Mouse (Mus musculus) limb, embryonic 12.5 days (tissue): Measurements from ENCODE around the gene Rgs9bp. TPM values are rescaled to one million over a fixed set of nuclear protein-coding genes. Genes with fewer than 3 reads are reported as not detected.
"Not testable (repeated sequence)": the region's sequence is repeated elsewhere in the genome, so short reads cannot be mapped to it uniquely, and the experiment has no call there.

Experiments
- ATAC-seq: fragments of 200-750 bp; cut with Nextera tagmentation; 2 replicates; pipeline ENCODE4 v1.8.0; 2017; ENCODE audit warnings: low read depth, moderate TSS enrichment; ENCODE audit not compliant: insufficient number of reproducible peaks, insufficient read depth, low FRiP score, low TSS enrichment
- H3K27ac ChIP-seq: fragments of 300-500 bp; sonication (generic); 2 replicates; pipeline ENCODE4 v1.5.1; 2016; ENCODE audit warnings: mild to moderate bottlenecking, moderate library complexity
- H3K27me3 ChIP-seq: fragments of 300-500 bp; sonication (generic); 2 replicates; pipeline ENCODE4 v1.6.1; 2016; ENCODE audit warnings: mild to moderate bottlenecking, moderate library complexity
- H3K36me3 ChIP-seq: fragments of 300-500 bp; sonication (generic); 2 replicates; pipeline ENCODE4 v1.6.1; 2016; ENCODE audit warnings: mild to moderate bottlenecking, moderate library complexity
- H3K4me1 ChIP-seq: fragments of 300-500 bp; sonication (generic); replicated peaks from 2 replicates; pipeline ENCODE4 v1.6.1; 2016
- H3K4me2 ChIP-seq: fragments of 300-500 bp; sonication (generic); 2 replicates; pipeline ENCODE4 v1.6.1; 2016; ENCODE audit warnings: mild to moderate bottlenecking, moderate library complexity
- H3K4me3 ChIP-seq: fragments of 300-500 bp; sonication (generic); replicated peaks from 2 replicates; pipeline ENCODE4 v1.5.1; 2016; ENCODE audit warnings: mild to moderate bottlenecking
- H3K9ac ChIP-seq: fragments of 300-500 bp; sonication (generic); replicated peaks from 2 replicates; pipeline ENCODE4 v1.6.1; 2016; ENCODE audit warnings: mild to moderate bottlenecking, moderate library complexity
- H3K9me3 ChIP-seq: fragments of 300-500 bp; sonication (generic); 2 replicates; pipeline ENCODE4 v1.6.1; 2016; ENCODE audit warnings: mild to moderate bottlenecking, moderate library complexity
- WGBS: fragments of 180-500 bp; shearing (Covaris S2); methylation state at CpG from one replicate; pipeline ENCODE4 v1.1.7; 2016; 5-methylcytosine and 5-hydroxymethylcytosine counted together
- polyA plus RNA-seq: library from polyadenylated mRNA; unstranded; fragments of >200 nt; fragmentation: Nextera tagmentation; extraction: Ambion mirVana; gene quantifications from 2 replicates; pipeline ENCODE4 v1.2.1, GENCODE M21; 2016

Rgs9bp gene
- polyA plus RNA-seq, 1 experiment from 2014 or later, result 0.28 TPM

DNA sequence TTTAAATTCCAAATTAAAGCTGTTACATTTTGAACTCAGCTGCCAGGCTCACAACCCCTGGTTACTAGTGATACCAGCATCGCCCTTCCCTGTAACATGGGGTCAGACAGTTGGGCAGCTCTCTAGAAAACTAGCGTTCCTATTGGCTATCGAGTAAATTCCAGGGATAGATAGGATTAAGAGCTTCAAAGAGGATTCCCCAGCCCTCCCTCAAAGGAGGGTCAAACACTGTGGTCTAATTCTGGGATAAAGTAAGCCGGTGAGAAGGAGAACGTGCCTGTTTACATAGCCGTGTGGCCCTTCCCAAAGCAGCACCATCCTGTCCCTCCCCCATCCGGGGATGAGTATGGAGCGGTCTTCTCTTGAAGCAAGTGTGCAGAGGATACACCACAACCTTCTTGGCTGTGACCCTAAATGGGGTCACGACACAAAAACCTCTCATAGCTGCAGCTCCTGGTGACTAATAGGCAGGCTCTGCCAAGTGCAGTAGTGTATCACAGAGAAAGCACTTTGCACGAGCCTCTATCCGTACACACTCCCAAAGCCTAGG, 1.8 kb downstream of the Rgs9bp start:
- H3K9ac ChIP-seq, result no peak overlapping the region
- H3K27ac ChIP-seq, result no peak overlapping the region
- H3K4me2 ChIP-seq, result no peak overlapping the region
- ATAC-seq, result no peak
- H3K9me3 ChIP-seq, result peaks cover 3% of the 10 kb centered on the region; the same call in 1 of the 2 replicates
- peaks cover 26% of the 10 kb centered on the region for H3K4me1 ChIP-seq
- WGBS, result 11% methylated on average over 11 of the region's 11 CpGs
- H3K27me3 ChIP-seq, result peaks cover 31% of the 10 kb centered on the region
- H3K4me3 ChIP-seq, result peak overlapping the region; percentile 87; the same call in 1 of the 2 replicates
- H3K36me3 ChIP-seq, result no peaks in the 10 kb centered on the region

DNA sequence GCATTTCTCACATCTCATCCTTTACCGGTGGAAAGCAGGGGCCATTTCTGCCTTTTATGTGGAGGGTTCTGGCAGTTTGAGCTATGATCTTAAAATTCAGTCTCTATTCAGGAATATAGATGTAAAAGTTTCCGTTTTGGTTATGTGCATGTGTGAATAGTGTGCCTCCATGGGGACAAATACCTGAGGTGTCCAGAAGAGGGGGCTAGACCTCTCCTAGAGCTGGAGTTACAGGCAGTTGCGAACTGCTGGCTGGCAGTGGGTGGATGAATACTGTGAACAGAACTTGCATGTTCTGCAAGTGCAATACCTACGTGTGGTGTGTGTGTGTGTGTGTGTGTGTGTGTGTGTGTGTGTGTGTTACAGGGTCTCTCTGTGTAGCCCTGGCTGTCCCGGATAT, 2.7 kb downstream of the Rgs9bp start:
- Histone ChIP-seq H3K4me1 (peaks cover 25% of the 10 kb centered on the region), H3K27me3 (peaks cover 31% of the 10 kb centered on the region), H3K4me3 (no peak overlapping the region), H3K9me3 (peaks cover 3% of the 10 kb centered on the region; the same call in 1 of the 2 replicates), H3K4me2 (no peak overlapping the region), H3K27ac (no peak overlapping the region), H3K9ac (no peak overlapping the region), H3K36me3 (no peaks in the 10 kb centered on the region)
- no peak for ATAC-seq
- 73% methylated on average over 5 of the region's 5 CpGs for WGBS

DNA sequence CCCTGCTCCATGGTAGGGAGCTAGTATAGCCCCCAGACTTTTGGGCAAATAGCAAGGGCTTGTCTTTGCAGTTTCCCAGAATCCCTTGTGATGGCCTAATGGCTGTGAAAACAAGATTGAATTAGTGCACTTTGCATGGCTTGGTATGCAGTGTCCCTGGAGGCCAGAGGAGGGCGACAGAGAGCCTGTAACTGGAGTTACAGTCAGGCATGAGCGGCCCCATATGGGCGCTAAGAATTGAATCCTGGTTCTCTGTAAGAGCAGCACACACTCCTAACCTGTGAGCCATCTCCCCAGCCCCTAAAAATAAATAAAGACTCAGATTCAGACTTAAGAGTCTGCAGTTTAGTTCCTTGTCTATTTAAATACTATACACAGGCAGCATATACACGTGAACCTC, 5.5 kb downstream of the Rgs9bp start:
- Histone ChIP-seq H3K36me3 (no peaks in the 10 kb centered on the region), H3K9me3 (peaks cover 3% of the 10 kb centered on the region; the same call in 1 of the 2 replicates), H3K27ac (no peak overlapping the region), H3K27me3 (peaks cover 27% of the 10 kb centered on the region), H3K4me1 (peaks cover 12% of the 10 kb centered on the region), H3K9ac (no peak overlapping the region), H3K4me2 (no peak overlapping the region), H3K4me3 (no peak overlapping the region)
- 42% methylated on average over 4 of the region's 4 CpGs for WGBS
- no peak for ATAC-seq

DNA sequence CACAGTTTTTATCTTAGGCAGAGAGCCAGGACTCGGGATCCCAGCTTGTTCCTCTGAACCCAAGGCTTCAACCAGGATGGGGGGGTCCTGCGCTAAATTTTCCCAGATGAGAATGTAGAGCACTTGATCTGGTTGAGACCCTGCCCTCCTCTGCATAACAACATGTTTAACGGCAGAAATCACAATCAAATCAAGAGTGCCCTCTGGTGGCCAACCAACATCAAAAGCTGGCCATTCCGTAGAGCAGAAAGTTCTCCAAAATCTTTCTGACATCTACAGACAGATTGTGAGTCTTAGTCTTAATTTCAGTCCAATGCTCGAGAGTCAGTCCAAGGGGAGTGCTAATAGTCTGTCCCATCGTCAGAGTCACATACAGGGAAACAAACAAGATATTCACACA, 14.5 kb downstream of the Rgs9bp start:
- 27% methylated on average over 6 of the region's 6 CpGs for WGBS
- H3K27me3 ChIP-seq, ATAC-seq, H3K36me3 ChIP-seq, H3K9ac ChIP-seq, H3K4me3 ChIP-seq, H3K27ac ChIP-seq, H3K9me3 ChIP-seq, H3K4me2 ChIP-seq, H3K4me1 ChIP-seq: not testable (repeated sequence)

DNA sequence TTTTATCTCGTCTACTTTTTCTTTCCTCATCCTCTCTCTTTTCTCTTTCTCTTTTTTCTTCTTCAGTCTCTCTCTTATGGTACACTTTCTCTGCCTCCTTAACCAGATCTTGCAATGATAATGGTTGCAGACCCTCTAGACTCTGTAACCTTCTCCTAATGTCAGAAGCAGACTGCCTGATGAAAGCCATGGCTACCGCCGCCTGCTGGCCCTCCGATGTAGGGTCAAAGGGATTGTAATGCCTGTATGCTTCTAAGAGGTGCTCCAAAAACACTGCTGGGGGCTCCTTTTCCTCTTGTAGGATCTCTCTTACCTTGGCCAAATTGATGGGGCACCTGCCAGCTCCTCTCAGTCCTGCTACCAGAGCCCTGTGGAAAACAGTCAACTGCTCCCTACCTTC, 15.7 kb downstream of the Rgs9bp start:
- ATAC-seq, H3K9me3 ChIP-seq, H3K27me3 ChIP-seq, H3K9ac ChIP-seq, H3K4me3 ChIP-seq, H3K4me2 ChIP-seq, H3K36me3 ChIP-seq, H3K4me1 ChIP-seq, H3K27ac ChIP-seq: not testable (repeated sequence)
- 92% methylated on average over 4 of the region's 4 CpGs for WGBS

DNA sequence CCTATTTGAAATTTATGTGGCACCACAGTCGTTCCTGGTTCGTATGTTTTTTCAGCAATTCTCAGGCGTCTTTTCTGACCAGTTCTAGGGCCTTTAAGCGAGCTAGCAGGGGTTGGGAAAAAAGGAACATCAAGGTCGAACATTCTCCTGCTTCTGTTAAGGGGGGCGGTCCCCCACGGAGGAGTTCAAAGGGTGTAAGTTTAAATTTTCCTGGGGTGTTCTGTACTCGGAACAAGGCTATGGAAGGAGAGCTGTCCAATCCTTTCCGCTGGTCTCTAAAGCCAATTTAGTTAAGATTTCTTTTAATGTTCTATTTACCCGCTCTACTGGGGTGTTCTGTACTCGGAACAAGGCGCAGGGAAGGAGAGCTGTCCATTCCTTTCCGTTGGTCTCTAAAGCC, 19.4 kb downstream of the Rgs9bp start:
- H3K9me3 ChIP-seq, H3K4me3 ChIP-seq, H3K4me2 ChIP-seq, H3K27me3 ChIP-seq, H3K4me1 ChIP-seq, H3K36me3 ChIP-seq, H3K27ac ChIP-seq, H3K9ac ChIP-seq, ATAC-seq: not testable (repeated sequence)
- WGBS, result 77% methylated on average over 13 of the region's 13 CpGs

DNA sequence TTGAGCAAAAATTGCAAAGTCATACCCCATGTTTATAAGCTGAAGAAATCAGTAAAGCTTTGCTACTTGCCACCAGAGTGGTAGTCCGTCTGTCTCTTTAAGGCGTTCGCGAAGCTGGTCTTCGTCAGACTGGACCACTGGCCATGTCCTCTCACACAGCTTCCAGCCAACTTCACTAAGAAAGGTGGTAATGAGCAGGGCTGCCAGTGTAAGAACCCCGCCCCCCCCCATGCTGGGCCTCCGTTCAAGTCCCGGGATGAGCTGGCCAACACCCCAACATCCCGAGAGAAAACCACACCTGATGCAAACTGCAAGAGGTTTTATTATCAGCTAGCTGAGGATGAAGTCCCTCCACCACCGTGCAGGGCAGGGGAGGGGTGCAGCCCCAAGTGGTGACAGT, 20.5 kb downstream of the Rgs9bp start:
- not testable (repeated sequence) for H3K4me2 ChIP-seq, H3K27me3 ChIP-seq, H3K4me3 ChIP-seq, H3K4me1 ChIP-seq, H3K9me3 ChIP-seq, H3K36me3 ChIP-seq, H3K9ac ChIP-seq, ATAC-seq, H3K27ac ChIP-seq
- WGBS, result 83% methylated on average over 10 of the region's 10 CpGs

DNA sequence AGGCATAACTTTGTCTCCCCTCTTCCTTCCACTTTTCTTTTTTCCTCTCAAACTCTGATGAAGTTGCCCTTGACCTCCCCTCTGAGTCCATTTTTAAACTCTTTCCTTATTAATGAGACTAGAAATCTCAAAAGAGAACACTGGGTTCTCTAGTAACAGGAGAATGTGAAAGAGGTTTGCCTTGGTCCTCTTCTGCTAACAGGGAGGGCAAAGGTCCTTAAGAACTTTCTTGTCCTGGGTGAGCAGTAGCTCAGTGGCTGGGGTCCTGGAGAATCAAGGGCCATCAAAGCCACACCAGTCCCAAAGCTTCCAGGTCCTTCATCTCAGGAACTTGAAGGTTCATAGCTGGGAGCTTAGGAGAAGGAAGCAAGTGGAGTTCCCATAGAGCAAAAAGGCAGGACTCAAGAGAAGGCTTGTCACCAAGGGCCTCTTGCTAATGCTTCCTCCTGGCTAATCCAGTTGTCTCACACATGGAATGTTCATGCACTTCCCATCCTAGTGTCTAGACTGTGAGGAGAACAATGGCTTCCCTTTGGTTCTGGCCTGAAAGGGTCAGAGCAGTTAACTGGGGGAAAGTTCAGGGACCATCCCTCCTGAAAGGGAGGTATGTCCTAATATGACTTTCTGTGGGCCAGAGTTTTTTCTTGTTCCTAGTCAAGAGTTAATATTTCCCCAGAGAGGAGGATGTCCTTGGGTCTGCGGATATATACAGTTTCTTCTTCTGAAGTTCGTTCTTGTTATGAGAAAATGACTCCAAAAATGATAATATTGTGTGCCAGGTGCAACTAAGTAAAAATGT, 21.1 kb downstream of the Rgs9bp start:
- H3K27ac ChIP-seq, result no peak overlapping the region
- H3K27me3 ChIP-seq, result peaks cover 5% of the 10 kb centered on the region; the same call in 1 of the 2 replicates
- ATAC-seq, result no peak
- no peaks in the 10 kb centered on the region for H3K4me1 ChIP-seq
- no peaks in the 10 kb centered on the region for H3K36me3 ChIP-seq
- H3K9ac ChIP-seq, result no peak overlapping the region
- H3K4me3 ChIP-seq, result no peak overlapping the region
- H3K9me3 ChIP-seq, result no peaks in the 10 kb centered on the region
- WGBS, result 92% methylated on average over 2 of the region's 2 CpGs
- no peak overlapping the region for H3K4me2 ChIP-seq

DNA sequence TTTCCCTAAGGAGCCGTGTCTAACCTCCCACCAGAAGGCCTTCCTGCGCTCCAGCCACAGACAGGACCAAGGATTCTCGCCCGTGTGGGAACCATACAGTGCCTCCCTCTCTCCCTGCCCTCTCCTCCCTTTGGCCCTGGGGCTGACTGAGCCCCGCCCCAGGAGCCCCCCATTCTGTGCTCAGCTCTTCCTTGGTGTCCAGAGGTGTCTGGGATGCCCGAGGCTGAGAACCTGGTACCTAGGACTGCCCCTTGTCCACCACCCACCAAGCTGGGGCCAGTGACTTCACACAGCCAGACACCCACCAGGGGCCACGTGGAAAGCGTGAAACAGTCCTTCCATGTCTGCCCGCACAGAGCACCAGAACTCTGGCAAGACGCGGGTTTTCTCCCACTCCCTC, 22.3 kb downstream of the Rgs9bp start:
- Histone ChIP-seq H3K9me3 (no peaks in the 10 kb centered on the region), H3K27ac (no peak overlapping the region), H3K4me1 (no peaks in the 10 kb centered on the region), H3K27me3 (peaks cover 5% of the 10 kb centered on the region; the same call in 1 of the 2 replicates), H3K4me3 (no peak overlapping the region), H3K36me3 (no peaks in the 10 kb centered on the region), H3K9ac (no peak overlapping the region), H3K4me2 (no peak overlapping the region)
- no peak for ATAC-seq
- WGBS, result 75% methylated on average over 11 of the region's 11 CpGs

DNA sequence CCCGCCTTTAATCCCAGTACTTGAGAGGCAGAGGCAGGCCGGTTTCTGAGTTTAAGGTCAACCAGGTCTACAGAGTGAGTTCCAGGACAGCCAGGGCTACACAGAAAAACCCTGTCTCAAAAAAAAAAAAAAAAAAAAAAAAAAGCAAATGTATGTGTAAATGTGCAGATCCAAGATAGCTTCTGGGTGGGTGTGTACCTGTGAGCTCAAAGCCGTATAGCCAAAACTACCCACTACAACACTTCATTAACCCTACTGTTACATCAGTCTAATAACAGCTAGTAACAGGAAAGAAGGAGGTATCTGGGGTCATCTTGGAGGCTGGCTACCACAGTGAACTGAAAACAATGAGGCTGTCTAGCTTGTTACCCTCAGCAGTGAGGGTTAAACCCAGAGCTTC, 25.5 kb downstream of the Rgs9bp start:
- Histone ChIP-seq H3K4me1 (peaks cover 8% of the 10 kb centered on the region; the same call in 1 of the 2 replicates), H3K27me3 (peaks cover 5% of the 10 kb centered on the region; the same call in 1 of the 2 replicates), H3K36me3 (no peaks in the 10 kb centered on the region), H3K27ac (no peak overlapping the region), H3K9ac (no peak overlapping the region), H3K4me3 (no peak overlapping the region), H3K4me2 (no peak overlapping the region), H3K9me3 (no peaks in the 10 kb centered on the region)
- WGBS, result 92% methylated on average over 3 of the region's 3 CpGs
- no peak for ATAC-seq

DNA sequence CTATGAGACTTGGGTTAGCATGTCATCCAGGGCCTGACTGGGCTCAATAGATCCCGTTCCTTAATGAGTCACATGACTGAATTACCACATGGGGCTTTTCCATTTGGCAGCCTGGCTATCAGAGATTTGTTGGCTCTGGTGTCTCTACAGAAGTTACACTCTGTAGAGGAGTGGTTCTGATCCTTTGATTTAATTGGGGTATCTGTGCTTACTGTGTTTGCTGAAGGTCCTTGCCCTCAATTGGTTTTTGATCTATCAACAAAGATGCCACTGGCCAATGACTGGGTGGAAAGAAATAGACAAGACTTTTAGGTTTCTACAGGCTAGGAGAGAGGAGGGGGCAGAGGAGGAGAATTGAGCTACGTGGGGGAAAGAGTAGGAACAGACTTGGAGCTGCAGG, 26.7 kb downstream of the Rgs9bp start:
- H3K27me3 ChIP-seq, result peaks cover 5% of the 10 kb centered on the region; the same call in 1 of the 2 replicates
- no peaks in the 10 kb centered on the region for H3K36me3 ChIP-seq
- 49% methylated on average over 2 of the region's 2 CpGs for WGBS
- no peak for ATAC-seq
- H3K4me3 ChIP-seq, result no peak overlapping the region
- H3K4me2 ChIP-seq, result no peak overlapping the region
- H3K9me3 ChIP-seq, result no peaks in the 10 kb centered on the region
- peaks cover 8% of the 10 kb centered on the region; the same call in 1 of the 2 replicates for H3K4me1 ChIP-seq
- no peak overlapping the region for H3K27ac ChIP-seq
- no peak overlapping the region for H3K9ac ChIP-seq
